Mouse (Mus musculus) liver, embryonic 18 days (tissue): Measurements from ENCODE around the gene Fam155a. TPM values are rescaled to one million over a fixed set of nuclear protein-coding genes. Genes with fewer than 3 reads are reported as not detected.

Experiments
- polyA plus RNA-seq: library from polyadenylated mRNA; depleted of rRNA; stranded (reverse); fragments of >200 nt; gene quantifications from 2 replicates; pipeline ENCODE4 v1.2.3, GENCODE M21; 2012; rRNA removed

Gene Fam155a
- 0.16 and 0.19 TPM in 2 replicates for polyA plus RNA-seq

GRCm38 (mm10) chr8:9770999-9771605, at the start of gene Fam155a:
Gene Fam155a (minus strand): TSS chr8:9771161.

Other genes with a start within 250 kb of the Fam155a start
- gene Gm10217, start 93.1 kb upstream of the Fam155a start, polyA plus RNA-seq, result not detected in 2 replicates
- gene Lig4, start 206.5 kb upstream of the Fam155a start, polyA plus RNA-seq, result 0.94 and 1.2 TPM in 2 replicates
- gene Abhd13, start 206.5 kb upstream of the Fam155a start, polyA plus RNA-seq, result 3.6 and 3.8 TPM in 2 replicates
- 0.93 and 1.0 TPM in 2 replicates for gene Tnfsf13b, start 235.3 kb upstream of the Fam155a start, polyA plus RNA-seq